Mouse (Mus musculus) R1 (cell line): Measurements from ENCODE around the gene Topaz1.
A peak's percentile ranks its signal among the peaks of the same experiment; 100 is the strongest.
"Not testable (repeated sequence)": the region's sequence is repeated elsewhere in the genome, so short reads cannot be mapped to it uniquely, and the experiment has no call there.

Experiments
- DNase-seq: peaks from one replicate; pipeline ENCODE4 v3.0.0-alpha.2; 2018; ENCODE audit warnings: low read depth, low spot score

Topaz1 gene

GRCm38 (mm10) chr9:122810212-122810611, 63.1 kb downstream of the Topaz1 start:
- DNase-seq, result no peak

GRCm38 (mm10) chr9:122812386-122812785, 65.2 kb downstream of the Topaz1 start:
- no peak for DNase-seq

- no peak for DNase-seq
Measured at GRCm38 (mm10) chr9:122814775-122815174, 67.6 kb downstream of the Topaz1 start.

GRCm38 (mm10) chr9:122815239-122815851, 68.2 kb downstream of the Topaz1 start:
- DNase-seq, result no peak

- DNase-seq, result no peak
Measured at GRCm38 (mm10) chr9:122823374-122824017, 76.3 kb downstream of the Topaz1 start.

GRCm38 (mm10) chr9:122826743-122827142, 79.6 kb downstream of the Topaz1 start:
- no peak for DNase-seq

GRCm38 (mm10) chr9:122829826-122830380, 82.8 kb downstream of the Topaz1 start:
- no peak for DNase-seq

GRCm38 (mm10) chr9:122836126-122836525, 89.0 kb downstream of the Topaz1 start:
- DNase-seq, result no peak

GRCm38 (mm10) chr9:122836790-122837189, 89.6 kb downstream of the Topaz1 start:
- no peak for DNase-seq

GRCm38 (mm10) chr9:122837216-122837615, 90.1 kb downstream of the Topaz1 start:
- no peak for DNase-seq

GRCm38 (mm10) chr9:122837680-122838079, 90.5 kb downstream of the Topaz1 start:
- DNase-seq, result peak; percentile 86

- DNase-seq, result peak; percentile 41
Measured at GRCm38 (mm10) chr9:122843760-122844159, 96.6 kb downstream of the Topaz1 start, which contains the start of gene Gm35549. Gm35549 (minus strand) TSS chr9:122844035.

- no peak for DNase-seq
Measured at GRCm38 (mm10) chr9:122845621-122846020, 98.5 kb downstream of the Topaz1 start.

- DNase-seq, result no peak
Measured at GRCm38 (mm10) chr9:122846156-122846555, 99.0 kb downstream of the Topaz1 start.

GRCm38 (mm10) chr9:122847811-122848311, 100.7 kb downstream of the Topaz1 start:
- not testable (repeated sequence) for DNase-seq
